Mouse (Mus musculus) myocyte (in vitro differentiated cells): ENCODE data around the gene Gnb3. TPM values are rescaled to one million over a fixed set of nuclear protein-coding genes. Genes with fewer than 3 reads are reported as not detected.

Experiments used
- H3K27me3 ChIP-seq: one replicate; pipeline ENCODE4 v1.6.1; 2011; ENCODE audit not compliant: control insufficient read depth, insufficient read depth, insufficient read length
- H3K36me3 ChIP-seq: one replicate; pipeline ENCODE4 v1.6.1; 2011; ENCODE audit not compliant: control insufficient read depth, insufficient read depth
- H3K4me2 ChIP-seq: one replicate; pipeline ENCODE4 v1.6.1; 2011; ENCODE audit warnings: low read depth, control low read depth
- H3K4me3 ChIP-seq: one replicate; pipeline ENCODE4 v1.5.1; 2011; ENCODE audit warnings: mild to moderate bottlenecking, control low read depth, moderate library complexity
- H3K79me2 ChIP-seq: one replicate; pipeline ENCODE4 v1.6.1; 2011; ENCODE audit not compliant: control insufficient read depth, insufficient read depth
- H3ac ChIP-seq: one replicate; pipeline ENCODE4 v1.6.1; 2011; ENCODE audit not compliant: control insufficient read depth, insufficient read length
- CEBPB ChIP-seq: IDR thresholded peaks from 2 replicates; pipeline ENCODE4 v1.6.1; 2011; ENCODE audit warnings: mild to moderate bottlenecking, moderate library complexity; ENCODE audit not compliant: poor library complexity, insufficient read depth, severe bottlenecking
- E2F4 ChIP-seq: IDR thresholded peaks from one replicate; pipeline ENCODE4 v1.6.1; 2011; ENCODE audit warnings: mild to moderate bottlenecking, control low read depth, moderate library complexity; ENCODE audit not compliant: insufficient read depth
- MAX ChIP-seq: IDR thresholded peaks from one replicate; pipeline ENCODE4 v1.6.1; 2011; ENCODE audit warnings: low read depth, mild to moderate bottlenecking, control low read depth
- MYOD1 ChIP-seq, 3 experiments: IDR thresholded peaks; one replicate each; pipeline ENCODE4 v1.6.1; 2011; ENCODE audit warnings: control low read depth in 2 of 3, low read depth in 2 of 3, mild to moderate bottlenecking in 2 of 3, moderate library complexity in 1 of 3; ENCODE audit not compliant: insufficient read length in 2 of 3, control insufficient read depth in 1 of 3
- MYOG ChIP-seq, 3 experiments: IDR thresholded peaks; one replicate each; pipeline ENCODE4 v1.6.1; 2011; ENCODE audit warnings: control low read depth in 2 of 3, low read depth in 2 of 3, mild to moderate bottlenecking in 2 of 3; ENCODE audit not compliant: insufficient read length in 2 of 3, control insufficient read depth in 1 of 3, insufficient read depth in 1 of 3
- POLR2A ChIP-seq: IDR thresholded peaks from one replicate; pipeline ENCODE4 v1.6.1; 2011; ENCODE audit warnings: low read depth, mild to moderate bottlenecking, control low read depth, moderate library complexity; ENCODE audit not compliant: insufficient read length
- POLR2AphosphoS2 ChIP-seq: IDR thresholded peaks from one replicate; pipeline ENCODE4 v1.6.1; 2011; ENCODE audit warnings: low read depth, control low read depth; ENCODE audit not compliant: insufficient read length
- REST ChIP-seq: IDR thresholded peaks from one replicate; pipeline ENCODE4 v1.6.1; 2011; ENCODE audit warnings: mild to moderate bottlenecking, control low read depth, moderate library complexity; ENCODE audit not compliant: insufficient read depth, insufficient read length
- SRF ChIP-seq: IDR thresholded peaks from one replicate; pipeline ENCODE4 v1.6.1; 2011; ENCODE audit warnings: low read depth; ENCODE audit not compliant: control insufficient read depth, insufficient read length
- TCF12 ChIP-seq: IDR thresholded peaks from one replicate; pipeline ENCODE4 v1.6.1; 2011; ENCODE audit warnings: mild to moderate bottlenecking, control low read depth; ENCODE audit not compliant: poor library complexity, insufficient read depth, severe bottlenecking
- TCF3 ChIP-seq: IDR thresholded peaks from one replicate; pipeline ENCODE4 v1.6.1; 2011; ENCODE audit warnings: low read depth, control low read depth; ENCODE audit not compliant: insufficient read length
- USF1 ChIP-seq: IDR thresholded peaks from one replicate; pipeline ENCODE4 v1.6.1; 2011; ENCODE audit warnings: low read depth, mild to moderate bottlenecking, control low read depth, moderate library complexity
- polyA plus RNA-seq: library from polyadenylated mRNA; unstranded; fragments of >200 nt; fragmentation: generic; extraction: Trizol; gene quantifications from one replicate; pipeline ENCODE4 v1.2.1, GENCODE M21; 2012; ENCODE audit warnings: missing spikeins

Gene Gnb3
- polyA plus RNA-seq, 1 experiment, result 0.11 TPM

DNA sequence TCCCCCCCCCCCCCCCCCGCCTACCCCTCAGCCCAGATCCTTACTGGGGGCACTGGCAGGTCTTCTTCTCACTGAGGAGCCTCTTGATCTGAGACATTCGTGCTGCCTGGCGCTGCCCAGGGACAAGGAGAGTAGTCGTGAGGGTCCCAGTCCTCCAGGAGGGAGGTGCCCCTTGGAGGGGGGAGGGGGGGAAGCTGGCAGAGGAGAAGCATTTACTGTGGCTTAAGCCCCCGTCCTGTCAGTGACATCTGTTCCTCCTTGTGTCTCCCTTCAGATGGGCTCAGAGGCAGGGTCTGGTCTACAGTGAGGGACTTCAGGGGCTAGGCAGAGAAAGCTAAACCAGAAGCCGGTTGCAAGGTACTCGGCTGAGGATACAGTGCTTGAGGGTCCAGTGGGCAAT lies 26.5 kb upstream of the Gnb3 start:
- no peaks in the 10 kb centered on the region for H3K36me3 ChIP-seq
- TF ChIP-seq CEBPB, result no peak
- TF ChIP-seq MAX, result no peak
- no peak for TF ChIP-seq POLR2AphosphoS2
- TF ChIP-seq REST, result no peak
- TF ChIP-seq TCF12, result no peak
- no peak for TF ChIP-seq SRF
- TF ChIP-seq E2F4, result no peak
- no peak for TF ChIP-seq MYOG (IDR thresholded peaks at IDR 0.05; ENCODE audit: control insufficient read depth in 1 of 3, insufficient read depth in 1 of 3, insufficient read length in 2 of 3, low read depth in 2 of 3)
- no peak for TF ChIP-seq TCF3
- TF ChIP-seq POLR2A, result no peak
- no peak for TF ChIP-seq MYOD1 (IDR thresholded peaks at IDR 0.05; ENCODE audit: control insufficient read depth in 1 of 3, insufficient read length in 2 of 3, low read depth in 2 of 3)
- no peak for TF ChIP-seq USF1
- H3ac ChIP-seq, result no peak overlapping the region
- no peak overlapping the region for H3K4me2 ChIP-seq
- peaks cover 76% of the 10 kb centered on the region for H3K27me3 ChIP-seq
- no peaks in the 10 kb centered on the region for H3K79me2 ChIP-seq
- no peak overlapping the region for H3K4me3 ChIP-seq

DNA sequence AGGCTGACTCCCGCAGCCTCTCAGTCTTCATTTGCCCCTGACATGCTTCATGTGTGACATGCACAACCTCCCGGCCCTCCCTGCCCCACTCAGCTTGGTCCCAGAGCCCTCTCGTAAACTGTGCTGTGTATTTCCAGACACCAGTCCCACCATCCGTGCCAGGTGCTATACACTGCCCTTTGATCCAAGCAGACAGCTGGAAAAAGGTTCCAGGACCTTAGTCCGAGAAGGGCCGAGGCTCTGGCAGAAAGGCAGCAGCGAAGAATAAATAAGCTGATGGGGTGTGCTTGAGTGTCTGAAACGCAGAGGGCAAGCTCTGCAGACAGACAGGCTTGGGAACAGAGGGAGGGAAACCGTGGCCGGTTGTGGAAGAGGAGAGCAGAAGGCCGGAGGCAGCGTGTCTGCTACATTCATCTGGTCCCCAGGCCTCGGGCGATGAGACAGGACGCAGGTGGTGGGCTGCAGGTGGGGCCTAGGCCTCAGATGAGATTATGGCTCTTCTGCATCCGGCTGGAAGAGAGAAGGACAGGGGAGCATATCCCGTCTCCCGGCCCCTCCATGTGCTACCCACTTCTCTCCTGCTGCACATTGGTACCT lies 25.8 kb upstream of the Gnb3 start:
- Histone ChIP-seq H3K27me3 (peaks cover 81% of the 10 kb centered on the region), H3K4me3 (no peak overlapping the region)
- TF ChIP-seq MYOG (IDR thresholded peaks at IDR 0.05; ENCODE audit: control insufficient read depth in 1 of 3, insufficient read depth in 1 of 3, insufficient read length in 2 of 3, low read depth in 2 of 3) (no peak), SRF (no peak), REST (no peak), TCF3 (no peak), MYOD1 (IDR thresholded peaks at IDR 0.05; ENCODE audit: control insufficient read depth in 1 of 3, insufficient read length in 2 of 3, low read depth in 2 of 3) (no peak), MAX (no peak), E2F4 (no peak), CEBPB (no peak), POLR2AphosphoS2 (no peak), TCF12 (no peak), POLR2A (no peak), USF1 (no peak)

DNA sequence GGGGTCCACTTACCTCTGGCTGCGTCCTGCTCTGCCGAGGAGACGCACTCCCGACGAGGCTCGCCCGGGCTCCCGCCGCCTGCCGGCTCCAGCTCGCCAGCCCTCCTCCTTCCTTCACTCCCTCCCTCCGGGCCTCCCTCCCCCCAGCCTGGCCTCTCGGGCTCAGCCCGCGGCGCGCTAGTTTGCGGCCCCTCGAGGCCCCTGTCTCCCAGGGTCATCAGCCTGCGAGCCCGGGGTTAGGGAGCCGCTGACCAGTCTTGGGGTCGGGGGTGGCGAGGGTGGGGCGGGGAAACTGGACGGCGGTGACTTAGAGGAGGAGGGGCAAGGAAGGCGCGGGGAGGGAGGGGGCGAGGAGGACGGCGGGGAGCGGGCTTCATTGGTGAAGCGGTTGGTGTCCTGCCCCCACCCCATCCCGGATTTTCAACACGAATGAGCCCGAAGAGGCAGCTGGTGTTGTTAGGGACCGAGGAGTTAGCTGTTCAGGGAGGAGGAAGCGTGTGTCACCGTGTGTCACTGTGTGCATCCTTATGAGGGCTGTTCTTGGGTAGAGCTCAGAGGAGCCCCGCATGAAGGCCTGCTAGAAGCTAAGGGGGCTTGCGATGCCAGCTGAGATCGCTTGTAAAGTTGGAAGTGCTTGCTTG lies 23.7 kb upstream of the Gnb3 start, which contains the start of gene Gpr162:
Gpr162 (minus strand) TSS at position 326 of the 641 bp plus-strand sequence.
- H3ac ChIP-seq, result no peak within 1 kb of the TSS
- peaks cover 76% of the 10 kb centered on the region for H3K27me3 ChIP-seq
- no peak for TF ChIP-seq E2F4
- TF ChIP-seq SRF, result no peak
- no peak for TF ChIP-seq USF1
- TF ChIP-seq POLR2A, result no peak
- no peak for TF ChIP-seq REST
- TF ChIP-seq MAX, result no peak
- TF ChIP-seq TCF12, result no peak
- no peak for TF ChIP-seq CEBPB
- no peak for TF ChIP-seq MYOD1 (IDR thresholded peaks at IDR 0.05; ENCODE audit: control insufficient read depth in 1 of 3, insufficient read length in 2 of 3, low read depth in 2 of 3)
- TF ChIP-seq POLR2AphosphoS2, result no peak
- TF ChIP-seq MYOG (IDR thresholded peaks at IDR 0.05; ENCODE audit: control insufficient read depth in 1 of 3, insufficient read depth in 1 of 3, insufficient read length in 2 of 3, low read depth in 2 of 3), result no peak
- TF ChIP-seq TCF3, result no peak
- H3K79me2 ChIP-seq, result no peaks in the 10 kb centered on the region
- H3K4me3 ChIP-seq, result no peak within 1 kb of the TSS
- H3K4me2 ChIP-seq, result peak within 1 kb of the TSS; percentile 48
- no peaks in the 10 kb centered on the region for H3K36me3 ChIP-seq

More for the DNA sequence above, 25.8 kb upstream of the Gnb3 start:
- Histone ChIP-seq H3ac (no peak overlapping the region), H3K36me3 (no peaks in the 10 kb centered on the region), H3K4me2 (no peak overlapping the region), H3K79me2 (no peaks in the 10 kb centered on the region)

DNA sequence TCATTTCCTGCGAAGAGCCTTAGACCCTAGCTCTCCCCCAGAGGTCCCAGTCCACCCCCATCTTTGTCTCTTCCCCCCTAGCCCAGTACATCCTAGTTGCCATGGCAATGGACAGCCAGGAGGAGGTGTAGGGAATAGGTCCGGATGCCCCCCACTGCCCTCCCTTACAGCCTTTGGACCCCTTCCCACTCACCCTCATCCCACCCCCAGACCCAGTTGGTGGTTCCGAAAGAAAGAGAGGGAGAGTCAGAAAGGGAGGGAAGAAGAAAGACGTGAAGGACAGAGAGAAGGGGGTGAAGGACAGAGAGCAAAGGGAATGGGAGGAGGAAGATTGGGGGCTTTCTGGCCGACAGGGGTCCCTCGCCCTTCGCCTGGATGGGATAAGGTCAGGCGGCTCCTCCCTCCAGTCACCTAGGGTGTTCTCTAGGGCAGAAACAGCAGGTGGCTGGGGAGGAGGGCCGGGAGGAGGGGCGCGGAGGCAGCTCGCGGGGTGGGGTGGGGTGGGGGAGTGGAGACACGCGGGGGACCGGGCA lies 23.1 kb upstream of the Gnb3 start:
- Histone ChIP-seq H3K79me2 (no peaks in the 10 kb centered on the region), H3ac (no peak overlapping the region), H3K4me3 (no peak overlapping the region), H3K4me2 (peak overlapping the region; percentile 48), H3K27me3 (peaks cover 75% of the 10 kb centered on the region), H3K36me3 (no peaks in the 10 kb centered on the region)
- TF ChIP-seq POLR2AphosphoS2 (no peak), TCF12 (no peak), POLR2A (no peak), MAX (no peak), SRF (no peak), TCF3 (no peak), USF1 (no peak), MYOD1 (IDR thresholded peaks at IDR 0.05; ENCODE audit: control insufficient read depth in 1 of 3, insufficient read length in 2 of 3, low read depth in 2 of 3) (no peak), REST (no peak), E2F4 (no peak), CEBPB (no peak), MYOG (IDR thresholded peaks at IDR 0.05; ENCODE audit: control insufficient read depth in 1 of 3, insufficient read depth in 1 of 3, insufficient read length in 2 of 3, low read depth in 2 of 3) (no peak)
